Mouse (Mus musculus) MEL (cell line): ENCODE data around the gene Crim1.

Experiments used
- CTCF ChIP-seq, 3 experiments: IDR thresholded peaks in 2 of 3; conservative IDR thresholded peaks in 1 of 3; 2 replicates each; pipeline ENCODE4 v1.5.1; 2011 to 2012; ENCODE audit warnings: low read length in 3 of 3, low read depth in 2 of 3, mild to moderate bottlenecking in 2 of 3, improper control_type of control experiment in 1 of 3, inconsistent platforms in 1 of 3, mixed read lengths in 1 of 3, moderate library complexity in 1 of 3; ENCODE audit not compliant: control insufficient read depth in 1 of 3, insufficient read depth in 1 of 3, poor library complexity in 1 of 3, severe bottlenecking in 1 of 3
- POLR2A ChIP-seq, 2 experiments: IDR thresholded peaks; 2 replicates each; pipeline ENCODE4 v1.6.1; 2011 to 2012; ENCODE audit warnings: low read length in 2 of 2, mild to moderate bottlenecking in 2 of 2, control low read depth in 1 of 2, improper control_type of control experiment in 1 of 2, low read depth in 1 of 2, moderate library complexity in 1 of 2; ENCODE audit not compliant: control insufficient read depth in 1 of 2, insufficient read depth in 1 of 2, poor library complexity in 1 of 2
- TAL1 ChIP-seq: IDR thresholded peaks from 2 replicates; pipeline ENCODE4 v1.6.1; 2012; ENCODE audit warnings: mild to moderate bottlenecking, inconsistent platforms, low read length, moderate library complexity, mixed read lengths
- TBP ChIP-seq: IDR thresholded peaks from 2 replicates; pipeline ENCODE4 v1.8.0; 2011; ENCODE audit warnings: low read depth, low read length, improper control_type of control experiment
- USF1 ChIP-seq: IDR thresholded peaks from 2 replicates; pipeline ENCODE4 v1.6.1; 2014; ENCODE audit warnings: low read depth, mild to moderate bottlenecking, inconsistent platforms, low read length, improper control_type of control experiment, moderate library complexity

DNA sequence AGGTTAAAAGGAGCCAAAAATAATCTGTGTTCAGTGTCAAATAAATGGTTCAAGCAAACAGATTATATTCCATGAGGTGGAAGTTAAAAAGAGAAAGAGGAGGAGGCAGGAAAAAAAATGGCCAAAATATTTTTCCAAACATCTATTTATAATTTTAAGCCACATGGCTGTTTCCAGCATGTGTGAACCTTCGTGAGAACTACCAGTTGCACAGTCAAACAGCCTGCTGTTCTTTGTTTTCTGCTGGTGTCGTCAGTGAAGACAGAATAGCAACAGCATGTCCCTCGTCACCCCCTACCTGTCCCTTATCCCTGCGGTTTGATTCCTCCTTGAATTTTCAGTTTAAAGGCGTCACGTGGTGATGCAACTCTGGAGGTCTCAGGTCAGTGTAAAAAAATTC, 70.0 kb downstream of the Crim1 start:
- TF ChIP-seq POLR2A (IDR thresholded peaks at IDR 0.05; ENCODE audit: control insufficient read depth in 1 of 2, insufficient read depth in 1 of 2, low read depth in 1 of 2, low read length in 2 of 2, poor library complexity in 1 of 2) (no peak), CTCF (IDR thresholded peaks at IDR 0.05 in 2 of 3, conservative IDR thresholded peaks at IDR 0.05 in 1 of 3; ENCODE audit: control insufficient read depth in 1 of 3, insufficient read depth in 1 of 3, low read depth in 2 of 3, low read length in 3 of 3, poor library complexity in 1 of 3, severe bottlenecking in 1 of 3) (no peak), TBP (no peak), TAL1 (no peak), USF1 (no peak)
